Mouse (Mus musculus) forebrain, embryonic 14.5 days (tissue): ENCODE results near the gene Tmem87a. TPM values are rescaled to one million over a fixed set of nuclear protein-coding genes. Genes with fewer than 3 reads are reported as not detected.

Experiments
- ATAC-seq: fragments of 200-750 bp; cut with Nextera tagmentation; 2 replicates; pipeline ENCODE4 v1.8.0; 2017; ENCODE audit warnings: mild to moderate bottlenecking, moderate library complexity
- DNase-seq: peaks from one replicate; pipeline ENCODE4 v3.0.0-alpha.2; 2015; ENCODE audit warnings: low spot score
- H3K27ac ChIP-seq: fragments of 300-500 bp; sonication (generic); 2 replicates; pipeline ENCODE4 v1.5.1; 2014; ENCODE audit warnings: low read depth, mild to moderate bottlenecking, control low read depth, low read length, moderate library complexity
- H3K27me3 ChIP-seq: fragments of 300-500 bp; sonication (generic); replicated peaks from 2 replicates; pipeline ENCODE4 v1.6.1; 2014; ENCODE audit warnings: low read length, control low read depth, mixed read lengths; ENCODE audit not compliant: control insufficient read depth, insufficient read depth
- H3K36me3 ChIP-seq: fragments of 300-500 bp; sonication (generic); 2 replicates; pipeline ENCODE4 v1.6.1; 2014; ENCODE audit warnings: low read length, control low read depth; ENCODE audit not compliant: control insufficient read depth, insufficient read depth
- H3K4me1 ChIP-seq: fragments of 300-500 bp; sonication (generic); 2 replicates; pipeline ENCODE4 v1.6.1; 2014; ENCODE audit warnings: antibody characterized with exemption, low read length, control low read depth; ENCODE audit not compliant: control insufficient read depth, insufficient read depth
- H3K4me2 ChIP-seq: fragments of 300-500 bp; sonication (generic); 2 replicates; pipeline ENCODE4 v1.6.1; 2014; ENCODE audit warnings: mild to moderate bottlenecking, control low read depth, low read length
- H3K4me3 ChIP-seq: fragments of 300-500 bp; sonication (generic); 2 replicates; pipeline ENCODE4 v1.5.1; 2014; ENCODE audit warnings: low read depth, low read length, control low read depth
- H3K9ac ChIP-seq: fragments of 300-500 bp; sonication (generic); 2 replicates; pipeline ENCODE4 v1.6.1; 2014; ENCODE audit warnings: mild to moderate bottlenecking, low read length, control low read depth, moderate library complexity
- H3K9me3 ChIP-seq: fragments of 300-500 bp; sonication (generic); replicated peaks from 2 replicates; pipeline ENCODE4 v1.6.1; 2016; ENCODE audit warnings: low read length, control low read depth, mixed read lengths; ENCODE audit not compliant: control insufficient read depth
- WGBS: fragments of 180-500 bp; shearing (Covaris S2); extraction: QIAGEN DNeasy Blood & Tissue Kit; methylation state at CpG from one replicate; pipeline ENCODE4 v1.1.7; 2014; 5-methylcytosine and 5-hydroxymethylcytosine counted together
- polyA plus RNA-seq: library from polyadenylated mRNA; unstranded; fragments of >200 nt; fragmentation: Nextera tagmentation; extraction: Ambion mirVana; gene quantifications from 2 replicates; pipeline ENCODE4 v1.2.1, GENCODE M21; 2014

Tmem87a gene
- polyA plus RNA-seq, 1 experiment from 2014 or later, result 7.9 TPM

- no peak for ATAC-seq
- 91% methylated on average over 3 of the region's 3 CpGs for WGBS
- H3K27ac ChIP-seq, result no peak overlapping the region
- DNase-seq, result no peak
- H3K9ac ChIP-seq, result no peak overlapping the region
- H3K4me1 ChIP-seq, result no peaks in the 10 kb centered on the region
- no peak overlapping the region for H3K4me3 ChIP-seq
- H3K4me2 ChIP-seq, result no peak overlapping the region
- H3K27me3 ChIP-seq, result no peaks in the 10 kb centered on the region
- H3K9me3 ChIP-seq, result no peaks in the 10 kb centered on the region
- H3K36me3 ChIP-seq, result no peaks in the 10 kb centered on the region
Measured at GRCm38 (mm10) chr2:120411096-120411628, 7.2 kb upstream of the Tmem87a start.

- H3K4me3 ChIP-seq, result peak overlapping the region; percentile 79
- H3K27me3 ChIP-seq, result no peaks in the 10 kb centered on the region
- H3K9me3 ChIP-seq, result no peaks in the 10 kb centered on the region
- WGBS, result 39% methylated on average over 14 of the region's 14 CpGs
- H3K9ac ChIP-seq, result peak overlapping the region; percentile 80
- DNase-seq (no peak), ATAC-seq (no peak)
- 0 out of 2 replicates have a peak, but pooled peaks cover 4% of the 10 kb centered on the region for H3K36me3 ChIP-seq
- H3K27ac ChIP-seq, result peak overlapping the region; percentile 81; the same call in 1 of the 2 replicates
- H3K4me1 ChIP-seq, result peaks cover 13% of the 10 kb centered on the region
- peak overlapping the region; percentile 88 for H3K4me2 ChIP-seq
Measured at GRCm38 (mm10) chr2:120404823-120405765, 1.2 kb upstream of the Tmem87a start.

GRCm38 (mm10) chr2:120403653-120403985 lies 294 bp downstream of the Tmem87a start, which contains the start of gene Ganc:
Gene Ganc (plus strand): TSS chr2:120403896.
- Histone ChIP-seq H3K36me3 (0 out of 2 replicates have a peak, but pooled peaks cover 4% of the 10 kb centered on the region), H3K4me3 (peak within 1 kb of the TSS; percentile 79), H3K4me2 (peak within 1 kb of the TSS; percentile 88), H3K4me1 (peaks cover 13% of the 10 kb centered on the region), H3K27ac (peak within 1 kb of the TSS; percentile 81), H3K9ac (peak within 1 kb of the TSS; percentile 80), H3K27me3 (no peaks in the 10 kb centered on the region), H3K9me3 (no peaks in the 10 kb centered on the region)
- WGBS, result under 1% methylated on average over 17 of the region's 17 CpGs
- ATAC-seq (peak; percentile 81), DNase-seq (no peak)

- H3K9ac ChIP-seq, result peak overlapping the region; percentile 80; the same call in 1 of the 2 replicates
- H3K27ac ChIP-seq, result no peak overlapping the region
- H3K4me1 ChIP-seq, result peaks cover 13% of the 10 kb centered on the region
- WGBS, result 74% methylated on average over 3 of the region's 3 CpGs
- no peaks in the 10 kb centered on the region for H3K9me3 ChIP-seq
- H3K4me3 ChIP-seq, result peak overlapping the region; percentile 79
- H3K36me3 ChIP-seq, result 0 out of 2 replicates have a peak, but pooled peaks cover 4% of the 10 kb centered on the region
- peak overlapping the region; percentile 88 for H3K4me2 ChIP-seq
- DNase-seq, result no peak
- ATAC-seq, result no peak
- no peaks in the 10 kb centered on the region for H3K27me3 ChIP-seq
Measured at GRCm38 (mm10) chr2:120402813-120403212, 1.1 kb downstream of the Tmem87a start.

GRCm38 (mm10) chr2:120397951-120398350 lies 6.0 kb downstream of the Tmem87a start:
- no peak overlapping the region for H3K27ac ChIP-seq
- peaks cover 32% of the 10 kb centered on the region for H3K36me3 ChIP-seq
- 100% methylated on average over 1 of the region's 1 CpGs for WGBS
- H3K27me3 ChIP-seq, result no peaks in the 10 kb centered on the region
- H3K4me3 ChIP-seq, result no peak overlapping the region
- H3K4me2 ChIP-seq, result no peak overlapping the region
- no peaks in the 10 kb centered on the region for H3K9me3 ChIP-seq
- DNase-seq (no peak), ATAC-seq (no peak)
- peaks cover 5% of the 10 kb centered on the region for H3K4me1 ChIP-seq
- H3K9ac ChIP-seq, result no peak overlapping the region

- Histone ChIP-seq H3K4me1 (no peaks in the 10 kb centered on the region), H3K27ac (no peak overlapping the region), H3K27me3 (no peaks in the 10 kb centered on the region), H3K36me3 (peaks cover 60% of the 10 kb centered on the region), H3K4me3 (no peak overlapping the region), H3K4me2 (no peak overlapping the region), H3K9ac (no peak overlapping the region), H3K9me3 (no peaks in the 10 kb centered on the region)
- DNase-seq (no peak), ATAC-seq (no peak)
Measured at GRCm38 (mm10) chr2:120392406-120392805, 11.5 kb downstream of the Tmem87a start.

- 92% methylated on average over 1 of the region's 1 CpGs for WGBS
- Histone ChIP-seq H3K27ac (no peak overlapping the region), H3K4me3 (no peak overlapping the region), H3K9ac (no peak overlapping the region), H3K36me3 (peaks cover 55% of the 10 kb centered on the region), H3K9me3 (no peaks in the 10 kb centered on the region), H3K27me3 (no peaks in the 10 kb centered on the region), H3K4me2 (no peak overlapping the region), H3K4me1 (no peaks in the 10 kb centered on the region)
- ATAC-seq (no peak), DNase-seq (no peak)
Measured at GRCm38 (mm10) chr2:120390934-120391333, 13.0 kb downstream of the Tmem87a start.

- no peak for ATAC-seq
- H3K4me3 ChIP-seq, result no peak overlapping the region
Measured at GRCm38 (mm10) chr2:120389376-120389775, 14.5 kb downstream of the Tmem87a start.

GRCm38 (mm10) chr2:120387291-120387690 lies 16.6 kb downstream of the Tmem87a start:
- Histone ChIP-seq H3K4me3 (no peak overlapping the region), H3K27ac (no peak overlapping the region), H3K9ac (no peak overlapping the region), H3K36me3 (peaks cover 55% of the 10 kb centered on the region), H3K4me2 (no peak overlapping the region), H3K4me1 (no peaks in the 10 kb centered on the region), H3K9me3 (no peaks in the 10 kb centered on the region), H3K27me3 (no peaks in the 10 kb centered on the region)
- 89% methylated on average over 1 of the region's 1 CpGs for WGBS
- DNase-seq (no peak), ATAC-seq (no peak)

More at GRCm38 (mm10) chr2:120389376-120389775, 14.5 kb downstream of the Tmem87a start:
- Histone ChIP-seq H3K9me3 (no peaks in the 10 kb centered on the region), H3K4me1 (no peaks in the 10 kb centered on the region), H3K4me2 (no peak overlapping the region), H3K36me3 (peaks cover 58% of the 10 kb centered on the region), H3K9ac (no peak overlapping the region), H3K27ac (no peak overlapping the region), H3K27me3 (no peaks in the 10 kb centered on the region)
- no peak for DNase-seq
- 90% methylated on average over 3 of the region's 3 CpGs for WGBS
